Mouse (Mus musculus): ENCODE measurements around the gene Evi2b. TPM values are rescaled to one million over a fixed set of nuclear protein-coding genes. Genes with fewer than 3 reads are reported as not detected.

Gene Evi2b
- 2.9 TPM for polyA plus RNA-seq (2014; fragmentation: Illumina TruSeq; extraction: RNeasy Lipid Tissue Mini Kit (QIAGEN cat#74804); ENCODE audit: low read depth, low replicate concordance)

GRCm38 (mm10) chr11:79523560-79524309 is at the start of gene Evi2b:
Evi2b (minus strand) TSS chr11:79523762.

GRCm38 (mm10) chr11:79530333-79530761 is 6.8 kb upstream of the Evi2b start, which contains the start of the genes Evi2 and Evi2a:
Evi2 (minus strand) TSS chr11:79530589.
Evi2a (minus strand) TSS chr11:79530609.

GRCm38 (mm10) chr11:79503845-79504244 is 19.7 kb downstream of the Evi2b start, which contains the start of gene Omg:
Omg (minus strand) TSS chr11:79504084.

Other genes with a start within 250 kb of the Evi2b start
- not detected for gene Gm9964, start 226.9 kb downstream of the Evi2b start, polyA plus RNA-seq (2014; fragmentation: Illumina TruSeq; extraction: RNeasy Lipid Tissue Mini Kit (QIAGEN cat#74804); ENCODE audit: low read depth, low replicate concordance)
- gene Nf1, start 184.1 kb downstream of the Evi2b start, polyA plus RNA-seq (2014; fragmentation: Illumina TruSeq; extraction: RNeasy Lipid Tissue Mini Kit (QIAGEN cat#74804); ENCODE audit: low read depth, low replicate concordance), result 25.4 TPM
- not detected for gene Omg, start 19.7 kb downstream of the Evi2b start, polyA plus RNA-seq (2014; fragmentation: Illumina TruSeq; extraction: RNeasy Lipid Tissue Mini Kit (QIAGEN cat#74804); ENCODE audit: low read depth, low replicate concordance)
- 0.20 TPM for gene Evi2, start 6.8 kb upstream of the Evi2b start, polyA plus RNA-seq (2014; fragmentation: Illumina TruSeq; extraction: RNeasy Lipid Tissue Mini Kit (QIAGEN cat#74804); ENCODE audit: low read depth, low replicate concordance)
- gene Evi2a, start 6.8 kb upstream of the Evi2b start, polyA plus RNA-seq (2014; fragmentation: Illumina TruSeq; extraction: RNeasy Lipid Tissue Mini Kit (QIAGEN cat#74804); ENCODE audit: low read depth, low replicate concordance), result 5.0 TPM
- gene Rab11fip4, start 67.5 kb upstream of the Evi2b start, polyA plus RNA-seq (2014; fragmentation: Illumina TruSeq; extraction: RNeasy Lipid Tissue Mini Kit (QIAGEN cat#74804); ENCODE audit: low read depth, low replicate concordance), result 9.8 TPM

Data from kidney, adult 10 weeks (tissue).